Mouse (Mus musculus) megakaryocyte, embryonic 14.5 days (primary cell): ENCODE measurements around the gene Fermt3.

Source experiments
- FLI1 ChIP-seq: IDR thresholded peaks from 2 replicates; pipeline ENCODE4 v1.6.1; 2012; ENCODE audit warnings: low read length, inconsistent platforms, mixed read lengths
- GATA1 ChIP-seq: IDR thresholded peaks from 3 replicates; pipeline ENCODE4 v1.6.1; 2012; ENCODE audit warnings: mixed read lengths, low read length, inconsistent platforms, borderline replicate concordance

- TF ChIP-seq GATA1: no peak
- no peak for TF ChIP-seq FLI1
These were observed 964 bp upstream of the Fermt3 start for GRCm38 (mm10) chr19:7020224-7020641.
